Mouse (Mus musculus) urinary bladder, postnatal 25 days (tissue): ENCODE data around the gene Zfp384.
"Not testable (repeated sequence)": the region's sequence is repeated elsewhere in the genome, so short reads cannot be mapped to it uniquely, and the experiment has no call there.

ENCODE experiments used
- DNase-seq: peaks from one replicate; pipeline ENCODE4 v3.0.0; 2022; ENCODE audit warnings: low spot score

The Zfp384 gene

DNA sequence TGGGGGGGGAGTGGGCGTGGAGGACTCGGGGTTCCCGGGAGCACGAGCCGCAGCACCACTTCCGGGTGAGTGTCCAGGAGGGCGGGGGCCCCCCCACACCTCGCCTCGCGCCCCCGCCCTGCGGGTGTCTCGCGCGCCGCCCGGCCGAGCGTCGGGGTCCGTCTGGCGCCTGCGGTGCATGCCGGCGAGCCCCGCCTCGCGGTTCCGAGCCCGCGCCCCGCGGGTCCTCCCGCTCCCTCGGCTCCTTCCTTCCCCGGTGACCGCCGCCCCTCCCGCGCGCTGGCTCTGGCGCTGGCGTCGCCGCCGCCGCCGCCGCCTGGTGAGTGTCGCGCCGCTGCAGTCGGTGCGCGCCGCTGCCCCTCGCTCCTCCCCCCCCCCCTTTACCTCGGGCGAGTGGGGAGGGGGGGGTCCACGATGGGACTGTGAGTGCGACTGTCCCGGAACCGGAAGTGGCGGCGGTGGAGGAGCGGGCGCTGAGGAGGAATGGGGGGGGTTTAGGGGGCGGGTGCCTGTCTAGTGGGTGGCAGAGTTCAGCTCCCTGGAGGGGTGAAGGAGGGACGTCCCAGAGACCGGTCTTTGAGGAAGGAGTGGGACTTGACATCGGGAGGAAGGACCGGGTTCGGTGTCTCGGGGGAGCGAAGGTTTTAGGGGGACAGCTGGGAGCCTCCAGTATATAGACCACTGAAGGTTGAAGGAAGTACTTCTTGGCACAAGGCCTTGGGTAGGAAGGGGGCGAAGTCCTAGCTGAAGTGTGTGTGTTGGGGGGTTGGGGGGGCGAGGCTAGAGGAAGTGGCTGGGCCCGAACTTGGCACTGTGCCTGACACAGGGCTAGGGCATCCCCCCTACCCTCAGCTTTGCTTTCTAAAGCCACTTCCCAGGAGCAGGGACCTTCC, 482 bp downstream of the Zfp384 start:
- peak; percentile 63 for DNase-seq

GRCm38 (mm10) chr6:125017682-125018081, 8.7 kb downstream of the Zfp384 start:
- DNase-seq: no peak

GRCm38 (mm10) chr6:125030532-125030931, 21.6 kb downstream of the Zfp384 start:
- DNase-seq: peak; percentile 44

GRCm38 (mm10) chr6:125031604-125032003, 22.7 kb downstream of the Zfp384 start:
- DNase-seq: no peak

DNA sequence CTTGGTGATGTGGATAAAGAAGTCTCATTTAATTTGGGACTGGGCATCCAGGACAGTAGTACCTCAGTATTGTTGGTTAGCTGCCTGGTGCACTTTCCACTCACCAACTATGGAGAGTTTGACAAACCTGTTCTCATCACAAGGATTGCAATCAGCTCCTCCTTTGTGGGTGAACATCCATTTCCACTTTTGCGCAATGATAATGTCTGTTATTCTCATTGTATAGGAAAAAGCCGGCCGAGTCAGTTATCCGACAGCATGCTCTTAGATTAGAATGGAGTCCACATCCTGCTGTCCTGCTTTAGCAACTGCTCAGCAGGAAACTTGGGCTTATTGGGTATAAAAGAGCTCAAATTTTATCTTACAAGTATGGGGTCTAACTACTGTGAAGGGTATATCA, 29.7 kb downstream of the Zfp384 start:
- DNase-seq: no peak

- no peak for DNase-seq
Measured at GRCm38 (mm10) chr6:125039131-125039530, 30.2 kb downstream of the Zfp384 start.

GRCm38 (mm10) chr6:125039533-125040153, 30.7 kb downstream of the Zfp384 start, which contains the start of gene Ing4:
TSS of gene Ing4 (plus strand) at chr6:125039760.
- DNase-seq: peak; percentile 81

GRCm38 (mm10) chr6:125040221-125040620, 31.3 kb downstream of the Zfp384 start:
- no peak for DNase-seq

GRCm38 (mm10) chr6:125041047-125041446, 32.1 kb downstream of the Zfp384 start:
- no peak for DNase-seq

- no peak for DNase-seq
Measured at GRCm38 (mm10) chr6:125042081-125042480, 33.1 kb downstream of the Zfp384 start.

GRCm38 (mm10) chr6:125046691-125047090, 37.7 kb downstream of the Zfp384 start:
- DNase-seq: peak; percentile 75

DNA sequence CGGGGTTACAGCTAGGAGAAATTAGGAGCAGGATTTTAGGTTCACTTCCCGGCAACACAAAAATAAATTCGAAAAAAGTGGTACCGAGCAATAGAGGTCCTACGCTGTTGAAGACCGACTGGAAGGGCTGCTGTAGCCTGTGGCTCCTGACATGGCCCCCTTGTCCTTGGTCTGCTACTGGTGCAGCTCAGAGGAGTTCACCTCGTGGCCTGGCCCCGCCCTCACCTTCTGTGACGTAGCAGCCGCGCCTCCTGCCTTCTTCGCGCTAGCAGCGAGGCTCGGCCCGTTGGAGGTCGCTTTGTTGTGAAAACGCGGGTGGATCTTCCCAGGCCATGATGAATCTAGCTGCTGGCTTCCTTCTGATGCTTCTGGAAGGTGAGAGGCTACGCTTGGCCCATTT, 40.7 kb downstream of the Zfp384 start, which contains the start of gene Acrbp:
Acrbp (plus strand) TSS at position 12 of the 400 bp plus-strand sequence.
- DNase-seq: no peak

DNA sequence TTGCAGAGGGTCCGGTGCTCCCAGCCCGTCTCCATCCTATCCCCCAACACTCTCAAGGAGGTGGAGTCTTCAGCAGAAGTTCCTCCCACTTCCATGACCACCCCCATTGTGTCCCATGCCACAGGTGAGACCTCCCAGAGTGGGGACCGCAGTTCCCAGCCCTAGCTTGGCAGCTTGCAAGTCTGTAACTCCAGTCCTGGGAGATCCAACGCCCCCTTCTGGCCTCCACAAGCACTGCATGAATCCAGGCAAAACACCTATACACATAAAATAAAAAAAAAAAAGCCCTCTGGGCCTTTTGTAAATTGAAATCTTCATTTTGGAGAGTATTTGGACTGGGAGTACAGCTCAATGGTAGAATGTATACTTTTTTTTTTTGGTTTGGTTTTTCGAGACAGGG, 42.3 kb downstream of the Zfp384 start:
- no peak for DNase-seq

DNA sequence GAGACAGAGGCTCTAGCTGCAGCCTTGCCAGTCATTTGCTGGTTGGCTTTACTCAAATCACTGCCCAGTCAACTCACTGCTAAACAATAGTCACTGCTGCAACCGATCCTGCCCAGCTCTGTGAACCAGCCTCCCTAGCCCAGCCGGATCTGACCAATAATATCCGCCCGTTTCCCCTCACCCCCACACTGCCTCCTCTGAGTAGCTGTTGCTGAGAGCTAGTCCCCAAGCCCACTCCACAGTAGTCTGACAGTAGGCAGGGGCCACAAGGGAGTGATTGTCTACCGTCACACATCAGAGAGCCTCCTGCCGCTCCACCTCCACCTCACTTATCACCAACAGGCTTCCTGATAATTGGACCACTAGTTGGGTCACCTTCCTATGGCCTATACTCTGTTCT, 52.5 kb downstream of the Zfp384 start:
- DNase-seq: no peak

DNA sequence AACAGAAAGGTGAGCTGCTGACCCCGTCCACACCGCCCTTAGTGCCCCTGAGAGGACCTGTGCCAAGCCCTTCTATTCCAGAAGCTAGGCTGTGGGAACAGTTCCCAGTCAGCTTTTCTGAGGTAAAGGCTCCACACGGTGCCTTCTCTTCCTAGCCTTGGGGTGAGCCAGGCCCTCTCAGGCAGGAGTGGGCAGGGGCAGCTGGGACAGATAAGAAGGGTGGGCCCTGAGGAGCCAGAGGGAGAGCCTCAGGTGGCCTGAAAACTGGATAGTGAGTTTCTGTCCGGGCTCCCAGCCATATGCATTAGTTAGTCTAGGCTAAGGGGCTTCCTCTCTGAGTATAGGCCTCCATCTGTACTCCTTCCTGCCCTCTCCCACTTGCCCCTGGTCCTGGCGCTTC, 53.6 kb downstream of the Zfp384 start:
- DNase-seq: no peak

GRCm38 (mm10) chr6:125063906-125064305, 55.0 kb downstream of the Zfp384 start:
- DNase-seq: no peak

DNA sequence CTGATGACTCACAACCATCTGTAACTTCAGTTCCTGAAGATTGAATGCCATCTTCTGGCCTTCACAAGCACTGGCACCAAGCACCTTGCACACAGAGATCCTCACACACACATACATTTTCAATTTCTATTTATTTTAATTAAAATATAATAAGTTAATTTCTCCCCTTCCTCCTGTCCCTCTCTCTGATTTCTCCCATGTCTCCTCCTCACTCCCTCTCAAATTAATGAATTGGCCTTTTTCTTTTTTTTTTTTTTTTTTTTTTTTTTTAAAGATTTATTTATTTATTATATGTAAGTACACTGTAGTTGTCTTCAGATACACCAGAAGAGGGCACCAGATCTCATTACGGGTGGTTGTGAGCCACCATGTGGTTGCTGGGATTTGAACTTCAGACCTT, 56.3 kb downstream of the Zfp384 start:
- DNase-seq: not testable (repeated sequence)

- DNase-seq: no peak
Measured at GRCm38 (mm10) chr6:125067571-125067995, 58.6 kb downstream of the Zfp384 start, which contains the start of gene Lpar5. TSS of gene Lpar5 (plus strand) at chr6:125067920.

GRCm38 (mm10) chr6:125071170-125071895, 62.4 kb downstream of the Zfp384 start:
- DNase-seq: no peak

DNA sequence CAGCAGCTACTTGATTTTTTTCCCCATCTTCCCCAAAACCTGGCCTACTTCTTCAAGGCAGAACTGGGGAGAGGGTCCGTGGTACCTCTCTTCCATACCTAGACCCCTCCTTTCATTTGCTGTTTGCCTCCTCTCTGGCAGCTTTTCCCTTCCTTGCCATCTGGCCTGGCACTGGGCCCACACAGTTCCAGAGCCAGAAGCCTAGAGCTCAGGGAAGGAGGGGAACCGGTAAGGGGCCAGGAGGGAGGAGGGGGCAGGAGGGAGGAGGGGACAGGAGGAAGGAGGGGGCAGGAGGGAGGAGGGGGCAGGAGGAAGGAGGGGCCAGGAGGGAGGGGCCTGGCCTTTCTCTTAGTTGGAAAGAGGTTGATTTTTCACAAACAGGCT, 62.9 kb downstream of the Zfp384 start:
- no peak for DNase-seq

- no peak for DNase-seq
Measured at GRCm38 (mm10) chr6:125073825-125074224, 64.9 kb downstream of the Zfp384 start.

DNA sequence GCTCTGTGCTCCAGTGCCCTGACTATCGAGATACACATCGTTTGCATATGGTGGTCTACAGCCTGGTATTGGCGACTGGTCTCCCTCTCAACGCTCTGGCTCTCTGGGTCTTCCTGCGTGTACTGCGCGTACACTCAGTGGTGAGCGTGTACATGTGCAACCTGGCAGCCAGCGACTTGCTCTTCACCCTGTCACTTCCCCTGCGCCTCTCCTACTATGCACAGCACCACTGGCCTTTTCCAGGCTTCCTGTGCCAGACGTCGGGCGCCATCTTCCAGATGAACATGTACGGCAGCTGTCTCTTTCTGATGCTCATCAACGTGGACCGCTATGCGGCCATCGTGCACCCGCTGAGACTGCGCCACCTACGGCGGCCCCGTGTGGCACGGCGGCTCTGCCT, 72.4 kb downstream of the Zfp384 start:
- no peak for DNase-seq
